Mouse (Mus musculus) MEL (cell line): ENCODE results near the gene Arid5b.

Experiments
- CTCF ChIP-seq, 3 experiments: IDR thresholded peaks in 2 of 3; conservative IDR thresholded peaks in 1 of 3; 2 replicates each; pipeline ENCODE4 v1.5.1; 2011 to 2012; ENCODE audit warnings: low read length in 3 of 3, low read depth in 2 of 3, mild to moderate bottlenecking in 2 of 3, improper control_type of control experiment in 1 of 3, inconsistent platforms in 1 of 3, mixed read lengths in 1 of 3, moderate library complexity in 1 of 3; ENCODE audit not compliant: control insufficient read depth in 1 of 3, insufficient read depth in 1 of 3, poor library complexity in 1 of 3, severe bottlenecking in 1 of 3
- EP300 ChIP-seq, 2 experiments: IDR thresholded peaks; 2 replicates each; pipeline ENCODE4 v1.6.1; 2011; ENCODE audit warnings: improper control_type of control experiment in 2 of 2, low read length in 2 of 2, low read depth in 1 of 2, mild to moderate bottlenecking in 1 of 2
- GABPA ChIP-seq: IDR thresholded peaks from 2 replicates; pipeline ENCODE4 v1.6.1; 2012; ENCODE audit warnings: low read depth, mild to moderate bottlenecking, inconsistent platforms, low read length, improper control_type of control experiment, moderate library complexity
- MAX ChIP-seq: IDR thresholded peaks from 2 replicates; pipeline ENCODE4 v1.6.1; 2011; ENCODE audit warnings: low read length, improper control_type of control experiment
- MEF2A ChIP-seq: IDR thresholded peaks from 2 replicates; pipeline ENCODE4 v1.6.1; 2014; ENCODE audit warnings: low read depth, mild to moderate bottlenecking, inconsistent platforms, low read length, improper control_type of control experiment; ENCODE audit not compliant: poor library complexity, insufficient replicate concordance, severe bottlenecking; ENCODE audit errors: extremely low read depth
- MXI1 ChIP-seq: IDR thresholded peaks from 2 replicates; pipeline ENCODE4 v1.6.1; 2011; ENCODE audit warnings: mild to moderate bottlenecking, low read depth, low read length, improper control_type of control experiment
- NRF1 ChIP-seq: IDR thresholded peaks from 2 replicates; pipeline ENCODE4 v1.6.1; 2014; ENCODE audit warnings: low read depth, mild to moderate bottlenecking, inconsistent platforms, low read length, improper control_type of control experiment, moderate library complexity; ENCODE audit not compliant: poor library complexity, insufficient read depth, severe bottlenecking
- POLR2A ChIP-seq, 2 experiments: IDR thresholded peaks; 2 replicates each; pipeline ENCODE4 v1.6.1; 2011 to 2012; ENCODE audit warnings: low read length in 2 of 2, mild to moderate bottlenecking in 2 of 2, control low read depth in 1 of 2, improper control_type of control experiment in 1 of 2, low read depth in 1 of 2, moderate library complexity in 1 of 2; ENCODE audit not compliant: control insufficient read depth in 1 of 2, insufficient read depth in 1 of 2, poor library complexity in 1 of 2
- RAD21 ChIP-seq: IDR thresholded peaks from 2 replicates; pipeline ENCODE4 v1.6.1; 2011; ENCODE audit warnings: mild to moderate bottlenecking, low read depth, low read length, improper control_type of control experiment
- RCOR1 ChIP-seq: IDR thresholded peaks from 2 replicates; pipeline ENCODE4 v1.6.1; 2012; ENCODE audit warnings: low read depth, mild to moderate bottlenecking, inconsistent platforms, low read length, improper control_type of control experiment
- SIN3A ChIP-seq: IDR thresholded peaks from 2 replicates; pipeline ENCODE4 v1.6.1; 2012; ENCODE audit warnings: low read length, improper control_type of control experiment, inconsistent platforms
- TAL1 ChIP-seq: IDR thresholded peaks from 2 replicates; pipeline ENCODE4 v1.6.1; 2012; ENCODE audit warnings: mild to moderate bottlenecking, inconsistent platforms, low read length, moderate library complexity, mixed read lengths
- TBP ChIP-seq: IDR thresholded peaks from 2 replicates; pipeline ENCODE4 v1.8.0; 2011; ENCODE audit warnings: low read depth, low read length, improper control_type of control experiment
- ZNF384 ChIP-seq: IDR thresholded peaks from 2 replicates; pipeline ENCODE4 v1.6.1; 2012; ENCODE audit warnings: low read depth, mild to moderate bottlenecking, inconsistent platforms, low read length, improper control_type of control experiment

DNA sequence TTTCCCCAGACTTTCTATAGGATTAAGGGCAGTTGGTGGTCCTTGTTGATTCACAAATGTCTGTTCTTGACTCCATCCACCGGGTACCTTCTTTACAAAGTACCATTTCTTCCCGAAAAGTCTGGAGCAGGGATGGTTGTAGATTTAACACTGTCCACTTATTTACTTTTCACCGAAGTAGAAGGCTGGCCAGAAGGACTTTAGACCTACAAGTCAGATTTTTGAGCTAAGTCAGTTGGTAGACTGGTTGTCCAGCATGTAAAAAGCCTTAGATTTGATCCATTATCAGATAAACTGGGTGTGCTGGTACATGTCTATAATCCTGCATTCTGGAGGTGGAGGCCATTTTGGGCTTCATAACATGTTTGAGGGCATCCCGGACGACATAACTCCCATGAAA, 42.0 kb upstream of the Arid5b start:
- no peak for TF ChIP-seq CTCF (IDR thresholded peaks at IDR 0.05 in 2 of 3, conservative IDR thresholded peaks at IDR 0.05 in 1 of 3; ENCODE audit: control insufficient read depth in 1 of 3, insufficient read depth in 1 of 3, low read depth in 2 of 3, low read length in 3 of 3, poor library complexity in 1 of 3, severe bottlenecking in 1 of 3)
- no peak for TF ChIP-seq MEF2A
- no peak for TF ChIP-seq SIN3A
- no peak for TF ChIP-seq RAD21
- no peak for TF ChIP-seq MAX
- TF ChIP-seq POLR2A (IDR thresholded peaks at IDR 0.05; ENCODE audit: control insufficient read depth in 1 of 2, insufficient read depth in 1 of 2, low read depth in 1 of 2, low read length in 2 of 2, poor library complexity in 1 of 2) = no peak
- TF ChIP-seq EP300 (IDR thresholded peaks at IDR 0.05; ENCODE audit: low read depth in 1 of 2, low read length in 2 of 2) = no peak
- TF ChIP-seq RCOR1 = no peak
- TF ChIP-seq NRF1 = no peak
- no peak for TF ChIP-seq TAL1
- TF ChIP-seq MXI1 = no peak
- TF ChIP-seq GABPA = no peak
- TF ChIP-seq TBP = no peak
- TF ChIP-seq ZNF384 = no peak
